Mouse (Mus musculus): ENCODE data around the gene Bbs10. TPM values are rescaled to one million over a fixed set of nuclear protein-coding genes. Genes with fewer than 3 reads are reported as not detected.

The Bbs10 gene
- total and polyA plus RNA-seq, 3 experiments, result 0.15 to 0.42 TPM; not detected in 1

DNA sequence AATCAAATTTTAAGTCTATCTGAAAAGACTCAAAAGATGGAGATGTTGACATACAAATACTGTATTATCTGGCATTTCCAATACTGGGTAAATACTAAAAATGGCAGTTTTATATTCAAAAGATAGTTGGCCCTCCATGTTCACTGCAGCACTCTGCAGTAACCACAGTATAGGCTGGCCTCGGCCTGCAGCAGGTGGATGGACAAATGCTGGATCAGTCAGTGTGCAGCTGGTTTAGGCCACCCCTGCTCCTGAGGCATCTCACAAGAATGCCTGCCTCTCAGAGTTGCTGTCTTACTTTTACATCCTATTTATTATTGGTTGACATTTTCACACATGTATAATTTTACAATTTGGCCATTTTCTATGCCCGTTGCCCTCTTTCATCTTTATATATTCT, 22.7 kb upstream of the Bbs10 start:
- Histone ChIP-seq H3K27me3 (ENCODE audit: control insufficient read depth in 1 of 2, insufficient read depth in 2 of 2, low read length in 2 of 2) (no peaks in the 10 kb centered on the region), H3K27ac (ENCODE audit: control insufficient read depth, low read depth, low read length) (no peak overlapping the region), H3K79me2 (ENCODE audit: control insufficient read depth, insufficient read depth, low read length, poor library complexity) (no peaks in the 10 kb centered on the region), H3K36me3 (ENCODE audit: control insufficient read depth in 1 of 2, insufficient read depth in 2 of 2, low read length in 2 of 2) (peaks cover 0 to 44% of the 10 kb centered on the region in 2 experiments; a peak in 2 of 4 replicates), H3K9ac (ENCODE audit: control insufficient read depth, low read depth, low read length, poor library complexity, severe bottlenecking) (no peak overlapping the region), H3K4me3 (ENCODE audit: control insufficient read depth in 1 of 2, insufficient read depth in 1 of 2, low read depth in 2 of 2, low read length in 2 of 2) (no peak overlapping the region), H3K4me1 (ENCODE audit: control insufficient read depth in 1 of 2, insufficient read depth in 2 of 2, low read length in 2 of 2) (no peaks in the 10 kb centered on the region), H3K9me3 (replicated peaks; ENCODE audit: insufficient read depth, low read length) (no peaks in the 10 kb centered on the region)
- TF ChIP-seq RCOR1 (IDR thresholded peaks at IDR 0.05; ENCODE audit: low read depth, low read length) (no peak), MAX (IDR thresholded peaks at IDR 0.05; ENCODE audit: low read length) (no peak), EP300 (IDR thresholded peaks at IDR 0.05; ENCODE audit: low read depth in 1 of 2, low read length in 2 of 2) (no peak), E2F4 (IDR thresholded peaks at IDR 0.05; ENCODE audit: borderline replicate concordance, low read depth, low read length) (no peak), POLR2AphosphoS2 (IDR thresholded peaks at IDR 0.05; ENCODE audit: low read length) (no peak), TCF12 (IDR thresholded peaks at IDR 0.05; ENCODE audit: low read depth, low read length) (no peak), ETS1 (IDR thresholded peaks at IDR 0.05; ENCODE audit: low read depth, low read length) (no peak), SIN3A (IDR thresholded peaks at IDR 0.05; ENCODE audit: low read length) (no peak), ZMIZ1 (IDR thresholded peaks at IDR 0.05; ENCODE audit: low read depth, low read length) (no peak), TAL1 (IDR thresholded peaks at IDR 0.05; ENCODE audit: low read length) (no peak), SMC3 (IDR thresholded peaks at IDR 0.05; ENCODE audit: low read depth, low read length) (no peak), ZKSCAN1 (IDR thresholded peaks at IDR 0.05; ENCODE audit: low read depth, low read length) (no peak), ELF1 (IDR thresholded peaks at IDR 0.05; ENCODE audit: low read depth, low read length) (no peak), ZNF384 (IDR thresholded peaks at IDR 0.05; ENCODE audit: low read depth, low read length) (no peak), ZC3H11A (IDR thresholded peaks at IDR 0.05; ENCODE audit: low read depth, low read length) (no peak), POLR2A (IDR thresholded peaks at IDR 0.05; ENCODE audit: control insufficient read depth in 1 of 2, insufficient read depth in 1 of 2, low read depth in 1 of 2, low read length in 2 of 2, poor library complexity in 1 of 2) (no peak), CTCF (IDR thresholded peaks at IDR 0.05 in 2 of 3, conservative IDR thresholded peaks at IDR 0.05 in 1 of 3; ENCODE audit: control insufficient read depth in 1 of 3, insufficient read depth in 1 of 3, low read depth in 2 of 3, low read length in 3 of 3, poor library complexity in 1 of 3, severe bottlenecking in 1 of 3) (no peak), MYB (IDR thresholded peaks at IDR 0.05; ENCODE audit: low read depth, low read length) (no peak), MYC (IDR thresholded peaks at IDR 0.05; ENCODE audit: low read depth, low read length) (no peak), MAFK (IDR thresholded peaks at IDR 0.05; ENCODE audit: borderline replicate concordance, low read depth, low read length) (no peak)
- DNase-seq (ENCODE audit: low read depth, low spot score), result no peak

DNA sequence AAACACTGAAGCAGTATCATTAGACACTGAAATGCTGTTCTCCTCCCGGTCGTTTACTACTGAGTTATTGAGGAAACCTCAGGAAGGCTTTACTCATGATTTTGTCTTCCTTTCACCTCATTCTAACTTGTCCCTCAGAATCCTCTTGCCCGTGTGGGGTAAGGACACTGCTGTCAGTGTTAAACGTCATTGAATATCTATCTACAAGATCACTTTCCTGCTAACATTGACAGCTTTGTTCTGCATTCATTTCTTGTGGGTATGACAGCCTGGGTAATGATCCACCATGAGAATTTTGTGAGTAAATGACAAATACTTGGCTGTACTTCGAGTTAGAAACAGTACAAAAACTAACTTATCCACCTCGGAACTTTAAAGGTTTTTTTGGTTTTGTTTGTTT, 848 bp upstream of the Bbs10 start:
- no peak overlapping the region for H3K9ac ChIP-seq (ENCODE audit: control insufficient read depth, low read depth, low read length, poor library complexity, severe bottlenecking)
- no peaks in the 10 kb centered on the region for H3K27me3 ChIP-seq (ENCODE audit: control insufficient read depth in 1 of 2, insufficient read depth in 2 of 2, low read length in 2 of 2)
- TF ChIP-seq ZKSCAN1 (IDR thresholded peaks at IDR 0.05; ENCODE audit: low read depth, low read length) (no peak), MEF2A (IDR thresholded peaks at IDR 0.05; ENCODE audit: extremely low read depth, insufficient replicate concordance, low read depth, low read length, poor library complexity, severe bottlenecking) (no peak), ZC3H11A (IDR thresholded peaks at IDR 0.05; ENCODE audit: low read depth, low read length) (no peak), RCOR1 (IDR thresholded peaks at IDR 0.05; ENCODE audit: low read depth, low read length) (no peak), EP300 (IDR thresholded peaks at IDR 0.05; ENCODE audit: low read depth in 1 of 2, low read length in 2 of 2) (no peak), RAD21 (IDR thresholded peaks at IDR 0.05; ENCODE audit: low read depth, low read length) (no peak)
- DNase-seq (ENCODE audit: low read depth, low spot score), result no peak
- no peaks in the 10 kb centered on the region for H3K4me1 ChIP-seq (ENCODE audit: control insufficient read depth in 1 of 2, insufficient read depth in 2 of 2, low read length in 2 of 2)
- H3K4me3 ChIP-seq (ENCODE audit: control insufficient read depth in 1 of 2, insufficient read depth in 1 of 2, low read depth in 2 of 2, low read length in 2 of 2), result no peak overlapping the region
- H3K9me3 ChIP-seq (replicated peaks; ENCODE audit: insufficient read depth, low read length), result no peaks in the 10 kb centered on the region
- H3K36me3 ChIP-seq (ENCODE audit: control insufficient read depth in 1 of 2, insufficient read depth in 2 of 2, low read length in 2 of 2), result peaks cover 0 to 18% of the 10 kb centered on the region in 2 experiments; a peak in 2 of 4 replicates
- H3K27ac ChIP-seq (ENCODE audit: control insufficient read depth, low read depth, low read length), result no peak overlapping the region
- H3K79me2 ChIP-seq (ENCODE audit: control insufficient read depth, insufficient read depth, low read length, poor library complexity), result no peaks in the 10 kb centered on the region
